Mouse (Mus musculus): ENCODE measurements around the gene Camta1.

The Camta1 gene

DNA sequence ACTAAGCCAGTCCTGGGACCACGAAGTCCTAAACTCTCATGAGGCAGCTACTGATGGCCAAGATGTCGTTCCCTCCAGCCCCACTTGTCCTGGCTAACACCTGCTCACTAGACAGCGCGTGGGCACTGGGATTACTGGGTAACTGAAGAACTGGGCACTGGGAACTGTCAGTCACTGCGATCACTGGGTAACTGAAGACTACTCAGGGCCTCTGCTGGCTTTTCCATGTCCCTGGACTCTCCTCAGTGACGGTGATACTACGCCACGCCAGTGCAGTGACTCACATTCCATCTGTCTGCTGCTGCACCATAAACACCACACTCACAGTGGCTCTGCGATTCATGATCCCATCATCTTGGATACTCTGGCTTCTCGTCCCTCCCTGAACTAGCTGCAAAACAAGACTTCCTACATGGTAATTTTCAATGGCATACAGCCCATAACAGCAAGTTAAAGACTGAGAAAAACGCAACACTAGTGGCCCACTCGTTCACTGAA lies 81.7 kb downstream of the Camta1 start:
- no peak for DNase-seq (ENCODE audit: low spot score in 2 of 2)

DNA sequence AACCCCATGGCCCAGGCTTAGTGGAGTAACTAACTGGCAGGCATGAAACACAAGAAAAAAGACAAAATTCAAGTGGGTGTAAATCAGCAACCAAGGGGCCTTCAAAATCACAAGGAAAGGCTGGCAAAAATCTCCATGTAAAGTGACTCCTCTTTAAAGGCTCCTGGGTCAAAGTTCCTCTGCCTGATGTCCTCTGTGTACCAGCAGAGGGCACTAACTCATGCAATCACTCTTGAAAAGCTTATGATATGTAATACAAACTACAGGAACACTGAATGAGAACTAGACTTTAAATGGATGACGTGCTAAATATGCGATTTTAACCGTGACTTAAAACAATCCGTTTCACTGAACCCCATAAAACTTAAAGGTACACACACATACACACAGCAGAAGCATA lies 83.2 kb downstream of the Camta1 start:
- DNase-seq (ENCODE audit: low spot score in 2 of 2): no peak

DNA sequence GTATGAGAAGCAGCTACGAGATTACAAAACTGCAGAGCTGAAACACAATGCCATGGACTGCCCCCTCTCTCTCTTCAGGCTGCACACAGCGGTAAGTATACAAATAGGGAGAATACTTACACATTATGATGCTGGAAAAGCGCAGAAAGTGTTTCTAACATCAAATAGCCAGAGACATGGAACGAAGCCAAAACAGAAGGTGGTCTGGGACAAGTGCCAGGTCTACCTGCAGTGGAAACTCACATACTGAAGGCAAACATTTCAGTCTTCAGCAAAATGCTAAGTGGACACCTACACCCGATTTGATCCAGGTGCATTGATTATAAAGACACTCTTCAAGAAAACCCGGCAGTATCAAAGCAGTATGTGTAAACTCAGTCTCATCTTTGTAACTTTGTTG lies 84.2 kb downstream of the Camta1 start:
- no peak for DNase-seq (ENCODE audit: low spot score in 2 of 2)

DNA sequence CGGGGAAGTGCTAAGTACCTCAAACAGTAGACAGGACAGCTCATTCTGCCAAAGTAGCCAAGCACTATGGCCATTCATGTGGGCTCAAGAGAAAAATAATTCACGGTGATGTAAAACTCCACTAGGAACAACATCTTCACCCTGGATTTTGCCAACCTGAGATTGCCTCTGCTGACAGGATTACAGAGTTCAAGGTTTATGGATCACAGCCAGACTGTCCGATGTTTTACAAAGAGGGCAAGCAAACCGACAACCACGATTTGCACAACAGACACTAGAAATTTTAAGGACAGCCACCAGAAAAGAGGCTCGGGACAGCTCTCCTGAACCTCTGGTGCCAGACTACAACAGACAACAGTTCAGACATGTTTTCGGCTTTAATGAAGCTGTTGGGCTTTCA lies 86.2 kb downstream of the Camta1 start:
- no peak for DNase-seq (ENCODE audit: low spot score in 2 of 2)

DNA sequence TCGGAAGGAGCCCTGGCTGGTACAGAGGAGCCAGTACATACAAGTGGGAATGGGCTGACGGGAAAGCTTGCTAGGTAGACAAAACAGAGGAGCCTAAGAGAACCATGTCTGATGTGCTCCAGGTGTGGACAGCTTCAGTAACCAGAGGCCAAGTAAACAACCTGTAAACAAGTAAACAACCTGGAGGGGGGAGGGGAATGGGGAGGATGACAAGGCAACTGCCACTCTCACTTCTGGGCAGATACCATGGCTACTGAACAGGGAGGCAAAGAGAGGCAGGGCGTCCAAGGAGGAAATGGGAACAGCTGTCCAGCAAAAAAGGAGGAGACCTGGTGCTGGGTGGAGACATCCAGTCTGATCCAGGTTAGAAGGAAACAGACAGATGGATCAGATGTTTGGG lies 88.0 kb downstream of the Camta1 start:
- DNase-seq (ENCODE audit: low spot score in 2 of 2): no peak

DNA sequence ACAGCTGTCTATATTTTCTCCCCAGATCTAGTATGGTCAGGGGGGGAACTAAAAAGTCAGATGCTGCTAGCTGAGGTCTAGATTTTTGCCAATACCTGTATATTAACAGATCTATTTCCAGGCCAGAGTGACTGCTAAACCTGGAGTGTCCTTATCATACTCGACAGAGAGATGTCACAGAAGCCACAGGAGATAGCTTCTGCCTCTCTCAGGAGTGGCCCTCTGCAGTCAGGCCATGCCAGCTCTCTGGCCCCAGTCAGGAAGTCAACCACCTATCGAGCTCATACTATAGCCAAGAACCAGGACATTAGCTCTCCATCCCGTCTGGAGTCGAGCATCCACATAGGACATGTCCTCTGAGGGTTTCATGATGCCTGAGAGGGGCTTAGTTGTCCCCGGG lies 88.7 kb downstream of the Camta1 start:
- DNase-seq (ENCODE audit: low spot score in 2 of 2): no peak

DNA sequence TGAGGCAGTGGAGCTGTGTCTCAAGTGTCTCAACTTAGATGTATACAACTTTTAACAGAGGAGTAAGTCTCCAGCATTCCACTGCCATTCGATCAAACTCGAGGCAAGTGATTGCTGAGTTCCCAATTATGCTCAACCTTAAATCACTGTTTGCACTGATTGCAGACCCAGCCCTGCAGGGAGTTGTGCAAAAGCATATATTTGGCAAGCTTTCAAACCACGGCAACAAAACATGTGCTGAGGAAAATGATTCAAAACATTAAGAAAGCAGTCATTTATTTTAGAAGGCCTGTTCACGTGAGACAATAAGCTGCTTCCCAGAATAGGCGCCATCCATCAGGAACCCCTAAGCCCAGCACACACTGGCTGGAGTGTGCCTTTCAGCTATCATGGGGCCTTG lies 91.0 kb downstream of the Camta1 start:
- DNase-seq (ENCODE audit: low spot score in 2 of 2): no peak

DNA sequence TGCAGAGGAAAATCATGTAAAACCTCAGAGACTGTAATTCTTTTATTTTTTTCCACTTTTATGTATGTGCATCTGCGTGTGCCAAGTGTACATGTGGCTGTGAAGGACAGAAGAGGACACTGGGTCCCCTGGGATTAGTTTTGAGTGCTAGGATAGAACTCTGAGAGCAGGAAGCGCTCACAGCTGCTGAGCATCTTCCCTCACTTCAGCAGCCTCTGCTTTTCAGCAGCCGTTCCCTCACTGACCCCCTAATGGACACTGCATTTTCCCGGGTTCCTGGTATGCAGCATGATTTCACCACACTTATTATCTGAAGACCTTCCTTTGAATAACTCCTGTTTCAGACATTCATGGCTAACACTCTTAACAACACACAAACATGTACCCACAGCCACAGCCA lies 93.9 kb downstream of the Camta1 start:
- no peak for DNase-seq (ENCODE audit: low spot score in 2 of 2)

DNA sequence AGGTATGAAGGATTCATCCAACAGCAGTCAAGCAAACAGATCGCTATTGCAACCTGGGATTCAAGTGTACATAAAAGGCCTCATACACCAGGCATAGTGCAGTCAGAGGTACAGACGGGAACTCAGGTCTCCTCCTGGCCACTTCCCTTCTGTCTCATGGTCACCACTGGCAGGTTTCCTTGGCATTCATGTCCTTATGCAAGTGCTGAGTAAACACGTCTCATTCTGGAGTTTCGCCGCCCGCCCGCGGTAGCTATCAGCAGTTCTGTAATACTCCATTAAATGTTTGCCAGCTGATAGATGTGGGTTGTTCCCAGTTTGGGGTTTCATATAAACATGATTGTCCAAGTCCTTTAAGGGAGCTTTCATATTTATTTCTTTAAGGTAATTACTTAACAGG lies 94.3 kb downstream of the Camta1 start:
- DNase-seq (ENCODE audit: low spot score in 2 of 2): no peak

DNA sequence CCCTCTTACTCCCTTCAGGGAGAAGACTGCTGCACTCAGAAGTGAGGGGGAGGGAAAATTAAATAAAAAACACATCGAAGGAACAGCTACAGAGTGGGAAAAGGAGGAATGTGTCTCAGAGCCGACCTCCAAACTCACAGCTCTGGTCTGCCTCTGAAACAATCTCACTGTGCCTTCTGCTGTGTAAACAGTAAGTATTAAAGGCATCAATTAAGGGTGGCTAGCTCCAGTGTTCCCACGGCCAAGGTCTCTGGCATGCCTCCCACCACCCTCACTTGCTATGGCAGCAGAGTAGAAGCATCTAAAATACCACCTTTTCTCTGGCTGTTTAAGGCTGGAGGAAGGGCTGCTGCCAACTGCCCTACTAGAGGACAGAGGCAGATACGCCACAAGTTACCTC lies 96.3 kb downstream of the Camta1 start:
- no peak for DNase-seq (ENCODE audit: low spot score in 2 of 2)

DNA sequence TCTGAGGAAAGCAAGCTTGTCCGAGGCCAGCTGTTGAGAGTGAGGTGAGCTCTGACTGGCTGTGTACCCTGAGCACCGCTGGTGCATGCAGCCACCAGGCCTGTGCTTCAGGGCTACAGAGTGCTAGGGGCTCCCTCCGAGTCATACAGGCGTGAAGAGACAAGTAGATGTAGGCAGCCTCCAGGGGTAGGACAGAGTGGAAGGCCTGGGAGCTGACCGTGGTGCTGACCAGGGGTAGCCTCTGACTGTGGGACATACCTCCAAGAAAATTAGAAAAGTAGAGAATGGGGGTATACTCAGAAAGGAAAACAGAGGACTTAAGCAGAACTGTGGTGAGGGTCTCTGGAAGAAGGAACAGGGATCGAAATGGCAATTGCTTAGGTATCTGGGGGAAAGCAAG lies 97.7 kb downstream of the Camta1 start:
- DNase-seq (ENCODE audit: low spot score in 2 of 2): no peak

DNA sequence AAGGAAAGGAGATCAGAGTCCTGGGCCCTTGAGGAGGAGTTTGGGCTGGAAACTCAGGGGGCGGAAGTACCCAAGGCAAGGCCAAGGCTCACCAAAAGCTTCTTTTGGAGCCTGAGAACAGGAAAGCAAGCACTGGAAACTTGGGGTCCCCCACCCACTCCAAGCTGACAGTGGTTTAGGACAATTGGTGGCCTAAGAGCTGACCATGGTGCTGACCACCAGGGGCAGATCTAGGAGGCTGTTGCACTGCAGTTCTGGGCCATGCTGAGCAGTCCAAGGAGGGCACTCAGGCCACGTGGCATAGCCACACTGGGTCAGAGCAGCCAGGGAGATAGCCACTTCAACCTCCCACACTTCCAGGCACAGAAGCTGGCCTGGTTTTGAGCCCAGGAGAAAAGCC lies 102.6 kb downstream of the Camta1 start:
- no peak for DNase-seq (ENCODE audit: low spot score in 2 of 2)

DNA sequence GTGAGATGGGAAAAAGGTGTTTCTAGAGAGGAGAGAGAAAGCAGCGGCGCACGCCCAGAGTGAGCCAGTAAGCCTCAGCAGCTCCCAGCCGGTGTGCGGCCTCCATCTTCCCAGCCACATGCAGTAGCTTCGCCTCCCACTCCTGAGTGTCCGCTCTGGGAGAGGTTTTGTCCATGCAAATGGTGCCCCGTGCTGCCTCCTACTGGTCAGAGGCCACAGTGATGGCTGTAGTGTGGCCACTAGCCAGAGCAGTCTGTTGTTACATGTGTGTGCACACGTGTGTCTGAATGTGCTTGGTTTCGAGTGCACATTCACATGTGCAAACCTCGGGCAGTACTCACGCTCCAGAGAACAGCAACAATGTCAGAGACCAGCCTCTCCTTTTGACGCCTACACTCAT lies 103.3 kb downstream of the Camta1 start:
- no peak for DNase-seq (ENCODE audit: low spot score in 2 of 2)

DNA sequence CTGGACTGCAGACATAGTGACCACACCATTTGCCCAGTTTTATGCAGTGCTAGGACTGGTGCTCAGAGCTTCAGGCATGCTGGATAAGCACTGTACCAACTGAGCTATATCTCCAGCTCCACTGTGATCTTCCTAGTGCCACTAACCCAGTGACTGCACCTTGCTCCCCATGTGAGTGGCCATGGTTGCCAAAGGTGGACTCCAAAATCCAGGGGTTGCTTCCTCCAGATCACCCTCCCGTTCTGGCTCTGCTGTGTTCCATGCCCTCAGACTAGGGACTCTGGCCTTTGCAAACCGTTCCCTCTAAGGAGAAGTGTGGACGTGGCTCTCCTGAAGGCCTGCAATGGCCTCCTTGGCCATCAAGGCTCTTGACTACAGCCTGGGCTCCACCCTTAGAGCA lies 104.4 kb downstream of the Camta1 start:
- no peak for DNase-seq (ENCODE audit: low spot score in 2 of 2)

DNA sequence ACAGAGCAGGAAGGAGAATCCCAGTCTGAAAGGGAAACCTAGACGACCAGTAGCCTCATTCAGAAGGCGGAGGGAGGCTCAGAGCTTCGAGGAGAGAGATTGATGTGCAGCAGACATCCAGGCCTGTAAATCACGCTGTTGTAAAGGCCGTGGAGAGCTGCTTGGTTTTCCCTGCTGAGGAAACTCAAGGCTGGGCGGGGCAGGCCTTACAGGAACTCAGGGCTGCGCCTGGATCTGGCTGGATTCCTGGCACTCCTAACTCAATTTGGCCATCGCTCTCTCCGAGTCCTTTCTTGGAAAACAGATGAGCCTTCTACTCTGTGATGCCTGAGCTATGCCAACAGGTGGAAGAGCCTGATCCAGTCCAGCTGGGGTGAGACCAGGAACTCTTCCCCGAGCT lies 105.3 kb downstream of the Camta1 start:
- DNase-seq (ENCODE audit: low spot score in 2 of 2): no peak

DNA sequence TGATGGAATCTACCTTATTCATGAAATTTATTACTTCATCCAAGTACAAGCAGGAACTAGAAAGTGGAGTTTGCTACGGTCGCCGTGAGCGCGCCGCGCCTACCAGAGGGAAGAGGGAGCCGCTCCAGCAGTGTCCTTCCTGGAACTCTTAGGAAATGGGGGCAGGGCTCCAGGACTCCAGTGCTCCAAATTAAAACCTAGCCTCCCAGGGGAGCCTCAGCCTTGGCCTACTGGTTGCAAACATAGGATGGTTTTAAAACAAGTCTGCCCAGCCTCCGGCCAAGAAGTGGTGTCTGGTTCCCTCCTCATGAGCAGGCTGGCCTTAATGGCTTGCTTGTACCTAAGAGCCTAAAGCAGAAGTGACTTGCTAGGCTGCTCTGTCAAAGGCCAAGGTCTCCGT lies 108.4 kb downstream of the Camta1 start:
- DNase-seq (ENCODE audit: low spot score in 2 of 2): no peak

DNA sequence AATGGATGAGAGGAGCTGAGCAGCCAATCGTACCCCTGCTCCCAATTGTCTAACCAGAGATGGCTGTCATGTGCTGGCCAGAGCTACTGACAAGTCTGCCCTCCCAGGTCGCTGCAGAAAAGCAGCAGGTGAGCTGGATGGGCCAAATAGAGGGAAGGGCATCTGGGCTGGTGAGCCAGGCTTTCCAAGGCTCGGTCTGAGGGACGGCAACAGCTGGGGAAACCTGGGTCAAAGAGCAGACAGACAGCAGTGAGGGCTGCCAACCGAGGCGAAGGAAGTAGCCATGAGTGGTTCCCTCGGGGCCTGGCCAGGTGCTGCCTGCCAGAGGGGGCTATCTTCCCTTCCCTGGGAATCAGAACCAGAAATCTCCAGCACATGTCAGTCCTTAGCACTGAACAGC lies 109.1 kb downstream of the Camta1 start:
- no peak for DNase-seq (ENCODE audit: low spot score in 2 of 2)

DNA sequence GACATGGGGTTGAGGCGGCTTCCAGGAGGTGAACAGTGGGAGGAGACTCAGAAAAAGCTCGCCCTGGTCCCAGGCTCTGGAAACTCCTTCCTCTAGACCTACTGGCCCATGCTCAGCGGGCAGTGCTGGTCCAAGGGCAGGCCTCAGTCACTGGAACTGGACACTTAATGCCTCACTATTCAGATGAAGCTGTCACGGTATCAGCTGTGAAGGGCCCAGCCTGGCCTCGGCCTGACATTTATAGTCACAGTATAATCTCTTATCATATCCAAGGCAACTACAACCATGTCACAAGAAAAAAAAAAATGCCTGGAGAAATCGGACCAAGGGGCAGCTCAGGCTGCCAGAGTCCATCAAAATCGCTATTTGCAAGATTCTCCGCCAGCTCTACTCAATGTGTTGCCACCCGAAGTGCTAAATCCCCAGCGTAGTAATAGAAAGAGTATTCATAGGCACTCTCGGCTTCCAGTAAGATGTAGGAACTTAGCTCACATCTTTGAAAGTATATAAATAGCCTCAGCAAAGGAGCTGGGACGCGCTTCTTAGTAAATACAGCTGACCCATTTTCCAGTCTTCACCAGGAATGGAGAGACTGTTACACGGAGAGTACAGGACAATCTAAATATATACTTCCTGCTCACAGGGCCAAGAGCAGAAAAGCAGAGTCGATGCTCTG lies 110.3 kb downstream of the Camta1 start:
- DNase-seq (ENCODE audit: low spot score in 2 of 2): no peak

DNA sequence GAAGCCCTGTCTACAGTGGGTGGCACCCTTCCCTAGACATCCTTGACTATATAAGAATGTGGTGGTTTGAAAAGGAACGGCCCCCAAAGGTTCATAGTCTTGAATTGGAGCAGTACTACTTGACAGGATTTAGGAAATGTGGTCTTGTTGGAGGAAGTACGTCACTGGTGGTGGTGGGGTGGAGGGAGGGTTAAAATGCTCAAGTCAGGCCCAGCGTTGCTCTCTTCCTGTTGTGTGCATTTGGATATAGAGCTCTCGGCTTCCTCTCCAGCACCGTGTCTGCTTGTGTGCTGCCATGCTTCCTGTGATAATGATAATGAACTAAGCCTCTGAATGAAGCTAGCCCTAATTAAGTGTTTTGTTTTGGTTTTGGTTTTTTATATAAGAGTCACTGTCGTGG lies 114.0 kb downstream of the Camta1 start:
- no peak for DNase-seq (ENCODE audit: low spot score in 2 of 2)

DNA sequence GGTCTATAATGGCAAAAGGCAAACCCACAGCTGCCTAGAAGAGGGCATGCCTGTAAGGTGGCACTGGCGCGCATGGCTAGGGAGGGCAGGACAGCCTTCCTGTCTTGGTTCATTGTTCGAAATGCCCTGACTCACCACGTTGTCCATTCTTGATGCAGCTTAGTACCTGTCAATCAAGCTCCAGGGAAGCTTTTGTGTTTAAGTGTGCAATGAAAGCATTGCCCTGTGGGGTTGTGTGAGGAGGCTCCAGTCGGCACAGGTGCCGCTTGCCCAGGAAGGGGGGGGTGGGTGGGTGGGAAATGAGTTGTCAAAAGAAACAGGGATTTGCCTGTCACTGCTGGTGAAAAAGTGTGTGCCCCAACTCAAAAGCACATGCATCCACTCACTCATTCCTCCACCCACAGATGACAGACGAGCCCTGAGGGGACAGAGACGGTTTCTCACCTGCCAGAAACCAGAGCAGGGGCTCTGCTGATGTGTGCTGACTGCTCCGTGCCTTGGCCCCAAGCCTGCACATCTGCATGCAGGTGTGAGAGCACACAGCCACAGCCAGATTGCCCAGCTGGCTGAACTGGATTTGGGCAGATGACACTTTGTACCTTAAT lies 115.6 kb downstream of the Camta1 start:
- no peak for DNase-seq (ENCODE audit: low spot score in 2 of 2)

DNA sequence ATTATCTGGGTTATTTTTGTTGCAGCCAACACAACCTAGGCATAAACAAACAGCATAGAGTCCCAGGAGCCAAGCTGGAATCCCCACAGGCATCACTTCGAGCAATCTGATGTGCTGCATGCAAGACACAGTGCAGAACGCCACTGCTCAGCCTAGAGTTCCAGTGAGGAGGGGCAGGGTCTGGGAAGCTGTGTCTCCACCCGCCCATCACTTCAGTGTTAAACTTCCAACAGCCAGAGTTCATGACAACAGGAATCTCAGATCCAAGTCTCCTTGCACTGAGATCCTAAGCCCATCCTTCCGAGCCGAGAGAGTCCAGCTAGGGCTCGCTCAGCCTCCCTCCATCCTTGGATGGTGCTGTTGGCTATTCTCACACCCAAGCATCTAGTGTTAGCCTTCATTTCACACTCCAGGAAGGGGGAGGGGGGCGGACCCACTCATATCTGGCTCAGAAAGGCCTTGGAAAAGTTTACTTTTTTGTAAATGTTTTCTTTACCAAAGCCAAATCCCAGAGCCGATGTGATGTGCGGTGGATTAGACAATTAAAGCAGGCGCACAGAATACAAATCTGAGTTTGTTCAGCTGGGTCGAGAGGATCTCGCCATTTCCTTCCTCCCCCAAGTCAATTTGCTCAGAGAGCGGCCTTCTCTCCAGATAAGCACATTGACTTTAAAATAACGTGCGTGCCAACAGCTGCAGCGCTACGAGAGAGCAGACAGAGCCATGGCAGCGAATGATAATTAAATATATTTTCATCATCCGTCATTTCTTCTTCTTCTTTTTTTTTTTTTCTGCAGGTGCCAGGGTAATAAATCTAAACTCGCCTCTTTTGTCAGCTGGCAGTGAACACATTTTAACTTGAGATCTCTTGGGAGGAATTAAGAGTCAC lies 120.2 kb downstream of the Camta1 start:
- DNase-seq (ENCODE audit: low spot score in 2 of 2): no peak

DNA sequence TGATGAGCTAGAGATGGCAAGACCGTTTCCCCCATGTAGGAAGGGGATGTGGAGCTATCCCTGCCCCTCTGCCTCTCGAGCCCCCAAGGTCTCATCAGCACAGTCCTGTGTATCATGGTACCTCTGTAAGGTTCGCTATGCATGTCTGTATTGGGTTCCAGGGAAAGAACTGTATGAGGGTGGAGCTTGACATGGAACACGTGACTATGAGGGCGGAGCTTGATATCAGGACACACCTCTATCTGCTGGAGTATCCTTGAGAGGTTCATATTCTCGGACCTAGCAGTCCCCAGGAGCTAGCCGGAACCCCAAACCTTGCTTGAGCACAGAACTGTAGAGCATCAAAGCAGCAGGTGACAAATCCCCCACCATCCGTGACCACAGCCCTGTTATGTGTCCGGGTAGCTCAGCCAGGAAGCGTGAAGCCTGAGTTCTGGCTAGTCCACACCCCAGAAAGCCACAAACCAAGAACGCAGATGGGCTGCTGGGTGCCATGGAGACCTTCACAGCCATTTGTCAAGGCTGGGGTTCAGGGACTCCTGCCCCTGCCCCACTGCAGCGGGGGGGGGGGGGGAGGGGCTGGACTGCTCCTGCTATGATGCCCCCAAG lies 122.2 kb downstream of the Camta1 start:
- no peak for DNase-seq (ENCODE audit: low spot score in 2 of 2)

All from spleen, postnatal 14 days (tissue).